Mouse (Mus musculus) MEL (cell line): ENCODE data around the gene Hspa1b. TPM values are rescaled to one million over a fixed set of nuclear protein-coding genes. Genes with fewer than 3 reads are reported as not detected.
"Not testable (repeated sequence)": the region's sequence is repeated elsewhere in the genome, so short reads cannot be mapped to it uniquely, and the experiment has no call there.

Source experiments
- DNase-seq: peaks from one replicate; pipeline ENCODE4 v3.0.0; 2011; ENCODE audit warnings: low read depth, low spot score
- H3K27ac ChIP-seq: 2 replicates; pipeline ENCODE4 v1.5.1; 2012; ENCODE audit warnings: low read depth, mild to moderate bottlenecking, control low read depth, low read length, moderate library complexity; ENCODE audit not compliant: control insufficient read depth
- H3K27me3 ChIP-seq, 2 experiments: fragments of 150-350 bp in 1 of 2; sonication (generic) in 1 of 2; 2 replicates each; pipeline ENCODE4 v1.6.1; 2012; ENCODE audit warnings: low read length in 2 of 2, mild to moderate bottlenecking in 2 of 2, improper control_type of control experiment in 1 of 2, moderate library complexity in 1 of 2; ENCODE audit not compliant: insufficient read depth in 2 of 2, control insufficient read depth in 1 of 2
- H3K36me3 ChIP-seq, 2 experiments: 2 replicates each; pipeline ENCODE4 v1.6.1; 2012 to 2014; ENCODE audit warnings: low read length in 2 of 2, improper control_type of control experiment in 1 of 2, inconsistent platforms in 1 of 2, mild to moderate bottlenecking in 1 of 2; ENCODE audit not compliant: insufficient read depth in 2 of 2, control insufficient read depth in 1 of 2
- H3K4me1 ChIP-seq, 2 experiments: fragments of 150-350 bp in 1 of 2; sonication (generic) in 1 of 2; 2 replicates each; pipeline ENCODE4 v1.6.1; 2012; ENCODE audit warnings: low read length in 2 of 2, improper control_type of control experiment in 1 of 2, mild to moderate bottlenecking in 1 of 2; ENCODE audit not compliant: insufficient read depth in 2 of 2, control insufficient read depth in 1 of 2
- H3K4me3 ChIP-seq, 2 experiments: fragments of 150-350 bp in 1 of 2; sonication (generic) in 1 of 2; 2 replicates each; pipeline ENCODE4 v1.5.1; 2012; ENCODE audit warnings: low read depth in 2 of 2, low read length in 2 of 2, mild to moderate bottlenecking in 2 of 2, moderate library complexity in 2 of 2, control low read depth in 1 of 2, improper control_type of control experiment in 1 of 2; ENCODE audit not compliant: control insufficient read depth in 1 of 2, insufficient read depth in 1 of 2
- H3K79me2 ChIP-seq: 2 replicates; pipeline ENCODE4 v1.6.1; 2012; ENCODE audit warnings: mild to moderate bottlenecking, low read length, moderate library complexity; ENCODE audit not compliant: control insufficient read depth, poor library complexity, insufficient read depth
- H3K9ac ChIP-seq: 2 replicates; pipeline ENCODE4 v1.6.1; 2012; ENCODE audit warnings: low read depth, mild to moderate bottlenecking, control low read depth, low read length, moderate library complexity; ENCODE audit not compliant: control insufficient read depth, poor library complexity, severe bottlenecking
- H3K9me3 ChIP-seq: fragments of 150-350 bp; sonication (generic); replicated peaks from 2 replicates; pipeline ENCODE4 v1.6.1; 2012; ENCODE audit warnings: mild to moderate bottlenecking, low read length, improper control_type of control experiment, moderate library complexity; ENCODE audit not compliant: insufficient read depth
- BHLHE40 ChIP-seq: IDR thresholded peaks from 2 replicates; pipeline ENCODE4 v1.6.1; 2012; ENCODE audit warnings: low read depth, mild to moderate bottlenecking, inconsistent platforms, low read length, improper control_type of control experiment, borderline replicate concordance
- CHD1 ChIP-seq: IDR thresholded peaks from 2 replicates; pipeline ENCODE4 v1.6.1; 2012; ENCODE audit warnings: low read depth, mild to moderate bottlenecking, inconsistent platforms, low read length, improper control_type of control experiment
- CHD2 ChIP-seq: IDR thresholded peaks from 2 replicates; pipeline ENCODE4 v1.6.1; 2011; ENCODE audit warnings: low read length, improper control_type of control experiment
- CTCF ChIP-seq, 3 experiments: IDR thresholded peaks in 2 of 3; conservative IDR thresholded peaks in 1 of 3; 2 replicates each; pipeline ENCODE4 v1.5.1; 2011 to 2012; ENCODE audit warnings: low read length in 3 of 3, low read depth in 2 of 3, mild to moderate bottlenecking in 2 of 3, improper control_type of control experiment in 1 of 3, inconsistent platforms in 1 of 3, mixed read lengths in 1 of 3, moderate library complexity in 1 of 3; ENCODE audit not compliant: control insufficient read depth in 1 of 3, insufficient read depth in 1 of 3, poor library complexity in 1 of 3, severe bottlenecking in 1 of 3
- ELF1 ChIP-seq: IDR thresholded peaks from 2 replicates; pipeline ENCODE4 v1.6.1; 2014; ENCODE audit warnings: low read depth, mild to moderate bottlenecking, inconsistent platforms, low read length, improper control_type of control experiment, moderate library complexity
- EP300 ChIP-seq, 2 experiments: IDR thresholded peaks; 2 replicates each; pipeline ENCODE4 v1.6.1; 2011; ENCODE audit warnings: improper control_type of control experiment in 2 of 2, low read length in 2 of 2, low read depth in 1 of 2, mild to moderate bottlenecking in 1 of 2
- ETS1 ChIP-seq: IDR thresholded peaks from 2 replicates; pipeline ENCODE4 v1.6.1; 2012; ENCODE audit warnings: low read depth, mild to moderate bottlenecking, inconsistent platforms, low read length, improper control_type of control experiment, moderate library complexity
- HCFC1 ChIP-seq: IDR thresholded peaks from 2 replicates; pipeline ENCODE4 v1.6.1; 2012; ENCODE audit warnings: low read depth, mild to moderate bottlenecking, inconsistent platforms, low read length, improper control_type of control experiment, moderate library complexity
- MAFK ChIP-seq: IDR thresholded peaks from 2 replicates; pipeline ENCODE4 v1.6.1; 2011; ENCODE audit warnings: low read depth, mild to moderate bottlenecking, low read length, improper control_type of control experiment, borderline replicate concordance
- POLR2A ChIP-seq, 2 experiments: IDR thresholded peaks; 2 replicates each; pipeline ENCODE4 v1.6.1; 2011 to 2012; ENCODE audit warnings: low read length in 2 of 2, mild to moderate bottlenecking in 2 of 2, control low read depth in 1 of 2, improper control_type of control experiment in 1 of 2, low read depth in 1 of 2, moderate library complexity in 1 of 2; ENCODE audit not compliant: control insufficient read depth in 1 of 2, insufficient read depth in 1 of 2, poor library complexity in 1 of 2
- POLR2AphosphoS2 ChIP-seq: IDR thresholded peaks from 2 replicates; pipeline ENCODE4 v1.6.1; 2011; ENCODE audit warnings: low read length, improper control_type of control experiment
- RCOR1 ChIP-seq: IDR thresholded peaks from 2 replicates; pipeline ENCODE4 v1.6.1; 2012; ENCODE audit warnings: low read depth, mild to moderate bottlenecking, inconsistent platforms, low read length, improper control_type of control experiment
- SIN3A ChIP-seq: IDR thresholded peaks from 2 replicates; pipeline ENCODE4 v1.6.1; 2012; ENCODE audit warnings: low read length, improper control_type of control experiment, inconsistent platforms
- SMC3 ChIP-seq: IDR thresholded peaks from 2 replicates; pipeline ENCODE4 v1.6.1; 2011; ENCODE audit warnings: low read depth, low read length, improper control_type of control experiment
- TBP ChIP-seq: IDR thresholded peaks from 2 replicates; pipeline ENCODE4 v1.8.0; 2011; ENCODE audit warnings: low read depth, low read length, improper control_type of control experiment
- USF1 ChIP-seq: IDR thresholded peaks from 2 replicates; pipeline ENCODE4 v1.6.1; 2014; ENCODE audit warnings: low read depth, mild to moderate bottlenecking, inconsistent platforms, low read length, improper control_type of control experiment, moderate library complexity
- ZC3H11A ChIP-seq: IDR thresholded peaks from 2 replicates; pipeline ENCODE4 v1.6.1; 2012; ENCODE audit warnings: low read depth, mild to moderate bottlenecking, inconsistent platforms, low read length, improper control_type of control experiment
- ZMIZ1 ChIP-seq: IDR thresholded peaks from 2 replicates; pipeline ENCODE4 v1.6.1; 2012; ENCODE audit warnings: low read depth, mild to moderate bottlenecking, inconsistent platforms, low read length, improper control_type of control experiment, moderate library complexity
- ZNF384 ChIP-seq: IDR thresholded peaks from 2 replicates; pipeline ENCODE4 v1.6.1; 2012; ENCODE audit warnings: low read depth, mild to moderate bottlenecking, inconsistent platforms, low read length, improper control_type of control experiment
- polyA plus RNA-seq, 2 experiments: library from polyadenylated mRNA; stranded (reverse) in 1 of 2; unstranded in 1 of 2; fragments of >175 nt in 1 of 2; fragments of >200 nt in 1 of 2; gene quantifications; 2 replicates each; pipeline versions ENCODE4 v1.2.1 to v1.2.4; 2012; ENCODE audit warnings: low replicate concordance in 2 of 2, low read depth in 1 of 2; ENCODE audit not compliant: insufficient read length in 2 of 2, insufficient read depth in 1 of 2, missing spikeins in 1 of 2
- total RNA-seq: library from RNA; depleted of rRNA; stranded (reverse); fragments of 300-350 nt; gene quantifications from 2 replicates; pipeline ENCODE4 v1.2.3, GENCODE M21; 2012

Hspa1b gene
- total and polyA plus RNA-seq, 3 experiments: 0.04 TPM; not detected in 2

DNA sequence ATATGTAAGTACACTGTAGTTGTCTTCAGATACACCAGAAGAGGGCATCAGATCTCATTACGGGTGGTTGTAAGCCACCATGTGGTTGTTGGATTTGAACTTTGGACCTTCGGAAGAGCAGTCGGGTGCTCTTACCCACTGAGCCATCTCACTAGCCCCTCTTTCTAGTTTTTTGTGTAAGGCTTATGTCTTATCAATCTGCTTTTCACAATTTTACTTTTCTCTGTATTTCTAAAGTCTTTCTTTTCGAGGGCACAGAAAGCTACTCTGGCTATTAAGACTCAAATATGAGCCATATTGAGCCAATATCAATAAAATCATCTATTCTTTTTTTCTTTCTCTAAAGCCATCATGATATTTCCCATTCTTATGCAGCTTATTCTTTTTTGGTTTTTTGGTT lies 36.2 kb upstream of the Hspa1b start:
- H3K79me2 ChIP-seq: peaks cover 33% of the 10 kb centered on the region
- peak; percentile 58 for DNase-seq
- 0 out of 2 replicates have a peak, but pooled peaks have one; percentile 5 for TF ChIP-seq ZNF384
- peak; percentile 71 for TF ChIP-seq TBP
- TF ChIP-seq ZMIZ1: peak; percentile 41; the same call in 1 of the 2 replicates
- H3K27ac ChIP-seq: peak overlapping the region; percentile 40
- H3K4me3 ChIP-seq, H3K27me3 ChIP-seq, H3K9me3 ChIP-seq, H3K4me1 ChIP-seq, H3K36me3 ChIP-seq, H3K9ac ChIP-seq: not testable (repeated sequence)

DNA sequence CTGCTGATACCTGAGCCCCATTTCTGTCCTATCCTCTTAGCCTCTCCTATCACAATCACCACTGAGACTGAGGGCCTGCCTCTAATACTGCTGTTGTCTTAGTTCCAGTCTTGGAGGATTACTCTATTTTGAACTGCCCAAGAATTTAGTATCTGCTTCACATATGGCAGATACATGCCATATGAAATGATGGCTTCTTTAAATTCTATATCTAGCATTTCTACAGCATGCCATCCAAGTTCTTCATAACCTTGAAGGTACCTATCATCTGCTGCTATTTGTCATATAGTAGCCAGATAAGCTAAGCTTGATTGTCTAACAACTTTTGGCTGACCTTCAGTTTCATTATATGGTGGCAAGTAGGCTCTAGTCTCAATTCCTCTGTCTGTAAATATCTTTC lies 35.7 kb upstream of the Hspa1b start:
- peak; percentile 67 for DNase-seq
- no peaks in the 10 kb centered on the region for H3K27me3 ChIP-seq
- H3K4me1 ChIP-seq: no peaks in the 10 kb centered on the region
- peaks cover 29% of the 10 kb centered on the region for H3K79me2 ChIP-seq
- H3K4me3 ChIP-seq: no peak overlapping the region
- no peak overlapping the region for H3K27ac ChIP-seq
- TF ChIP-seq CHD2: peak; percentile 55; the same call in 1 of the 2 replicates
- 0 out of 2 replicates have a peak, but pooled peaks have one; percentile 25 for TF ChIP-seq SIN3A
- 0 out of 2 replicates have a peak, but pooled peaks have one; percentile 46 for TF ChIP-seq RCOR1
- TF ChIP-seq POLR2A (IDR thresholded peaks at IDR 0.05; ENCODE audit: control insufficient read depth in 1 of 2, insufficient read depth in 1 of 2, low read depth in 1 of 2, low read length in 2 of 2, poor library complexity in 1 of 2): peak in 1 of 2 experiments; percentile 65; a peak in 2 of 4 replicates
- TF ChIP-seq TBP: no peak
- TF ChIP-seq POLR2AphosphoS2: peak; percentile 99
- 0 out of 2 replicates have a peak, but pooled peaks have one; percentile 20 for TF ChIP-seq BHLHE40
- TF ChIP-seq ZMIZ1: peak; percentile 69; the same call in 1 of the 2 replicates
- no peak for TF ChIP-seq MAFK
- TF ChIP-seq HCFC1: 0 out of 2 replicates have a peak, but pooled peaks have one; percentile 33
- 0 out of 2 replicates have a peak, but pooled peaks have one; percentile 26 for TF ChIP-seq ETS1
- no peak for TF ChIP-seq ZC3H11A
- H3K36me3 ChIP-seq: no peaks in the 10 kb centered on the region; a peak in 2 of 4 replicates
- H3K9ac ChIP-seq: no peak overlapping the region
- H3K9me3 ChIP-seq: no peaks in the 10 kb centered on the region

DNA sequence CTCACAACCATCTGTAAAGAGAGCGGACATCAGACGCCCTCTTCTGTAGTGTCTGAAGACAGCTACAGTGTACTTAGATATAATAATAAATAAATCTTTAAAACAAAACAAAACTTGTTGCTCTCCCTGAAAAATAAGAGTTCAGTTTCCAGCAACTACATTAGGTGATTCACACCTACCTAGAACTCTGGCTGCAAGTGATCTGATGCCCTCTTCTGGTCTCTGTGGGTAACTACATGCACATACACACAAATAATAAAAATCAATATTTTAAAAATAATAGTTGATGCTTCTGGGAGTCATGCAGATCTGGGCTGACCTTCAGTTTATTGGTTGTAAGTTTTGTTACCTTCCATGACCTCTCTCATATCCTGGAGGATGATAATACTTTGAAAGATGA lies 25.2 kb upstream of the Hspa1b start:
- H3K27ac ChIP-seq: no peak overlapping the region
- TF ChIP-seq SIN3A: no peak
- TF ChIP-seq SMC3: peak; percentile 33; the same call in 1 of the 2 replicates
- no peak for TF ChIP-seq CHD1
- peak; percentile 11 to 39 (median 23); a peak in 3 of 6 replicates for TF ChIP-seq CTCF (IDR thresholded peaks at IDR 0.05 in 2 of 3, conservative IDR thresholded peaks at IDR 0.05 in 1 of 3; ENCODE audit: control insufficient read depth in 1 of 3, insufficient read depth in 1 of 3, low read depth in 2 of 3, low read length in 3 of 3, poor library complexity in 1 of 3, severe bottlenecking in 1 of 3)
- no peak for TF ChIP-seq EP300 (IDR thresholded peaks at IDR 0.05; ENCODE audit: low read depth in 1 of 2, low read length in 2 of 2)
- no peak for TF ChIP-seq ZMIZ1
- TF ChIP-seq ELF1: no peak
- no peak for TF ChIP-seq ZNF384
- TF ChIP-seq ETS1: no peak
- no peak for TF ChIP-seq USF1
- TF ChIP-seq BHLHE40: no peak
- H3K4me1 ChIP-seq: no peaks in the 10 kb centered on the region; a peak in 1 of 4 replicates
- peaks cover 0 to 6% of the 10 kb centered on the region in 2 experiments; a peak in 3 of 4 replicates for H3K36me3 ChIP-seq
- no peak overlapping the region for H3K9ac ChIP-seq
- H3K9me3 ChIP-seq: no peaks in the 10 kb centered on the region
- H3K27me3 ChIP-seq: no peaks in the 10 kb centered on the region
- H3K4me3 ChIP-seq: no peak overlapping the region
- peaks cover 30% of the 10 kb centered on the region for H3K79me2 ChIP-seq
- DNase-seq: peak; percentile 40
